Mouse (Mus musculus) forebrain, postnatal 0 days (tissue): ENCODE data around the gene Lair1. TPM values are rescaled to one million over a fixed set of nuclear protein-coding genes. Genes with fewer than 3 reads are reported as not detected.

Experiments
- ATAC-seq: fragments of 200-750 bp; cut with Nextera tagmentation; 2 replicates; pipeline ENCODE4 v1.8.0; 2017; ENCODE audit warnings: mild to moderate bottlenecking, moderate library complexity
- DNase-seq: peaks from one replicate; pipeline ENCODE4 v3.0.0-alpha.2; 2015
- H3K27ac ChIP-seq: fragments of 300-500 bp; sonication (generic); 2 replicates; pipeline ENCODE4 v1.5.1; 2014; ENCODE audit warnings: low read depth, mild to moderate bottlenecking, antibody characterized with exemption, low read length, moderate library complexity, mixed read lengths
- H3K27me3 ChIP-seq: fragments of 300-500 bp; sonication (generic); 2 replicates; pipeline ENCODE4 v1.6.1; 2014; ENCODE audit warnings: mild to moderate bottlenecking, low read length, mixed read lengths; ENCODE audit not compliant: insufficient read depth
- H3K36me3 ChIP-seq: fragments of 300-500 bp; sonication (generic); 2 replicates; pipeline ENCODE4 v1.6.1; 2014; ENCODE audit warnings: mild to moderate bottlenecking, moderate library complexity; ENCODE audit not compliant: insufficient read depth
- H3K4me1 ChIP-seq: fragments of 300-500 bp; sonication (generic); 2 replicates; pipeline ENCODE4 v1.6.1; 2014; ENCODE audit warnings: antibody characterized with exemption; ENCODE audit not compliant: insufficient read depth
- H3K4me2 ChIP-seq: fragments of 300-500 bp; sonication (generic); 2 replicates; pipeline ENCODE4 v1.6.1; 2014; ENCODE audit warnings: low read depth, mild to moderate bottlenecking, moderate library complexity
- H3K4me3 ChIP-seq: fragments of 300-500 bp; sonication (generic); 2 replicates; pipeline ENCODE4 v1.5.1; 2014; ENCODE audit warnings: low read depth, low read length, mixed read lengths
- H3K9ac ChIP-seq: fragments of 300-500 bp; sonication (generic); 2 replicates; pipeline ENCODE4 v1.6.1; 2014; ENCODE audit warnings: mild to moderate bottlenecking
- H3K9me3 ChIP-seq: fragments of 300-500 bp; sonication (generic); 2 replicates; pipeline ENCODE4 v1.6.1; 2016; ENCODE audit warnings: low read length
- CTCF ChIP-seq: sonication (generic); IDR thresholded peaks from 2 replicates; pipeline ENCODE4 v1.5.1; 2016; ENCODE audit warnings: antibody characterized with exemption, control low read depth, low read depth
- WGBS: fragments of 180-500 bp; shearing (Covaris S2); extraction: QIAGEN DNeasy Blood & Tissue Kit; methylation state at CpG from one replicate; pipeline ENCODE4 v1.1.7; 2014; 5-methylcytosine and 5-hydroxymethylcytosine counted together
- polyA plus RNA-seq: library from polyadenylated mRNA; unstranded; fragments of >200 nt; fragmentation: Nextera tagmentation; extraction: Ambion mirVana; gene quantifications from 2 replicates; pipeline ENCODE4 v1.2.1, GENCODE M21; 2015
- total RNA-seq: library from RNA; depleted of rRNA; stranded (reverse); fragments of >200 nt; gene quantifications from 2 replicates; pipeline ENCODE4 v1.2.3, GENCODE M21; 2014; rRNA removed

The Lair1 gene
- total RNA-seq: 2.0 and 3.2 TPM in 2 replicates
- 1.3 and 2.2 TPM in 2 replicates for polyA plus RNA-seq

- H3K4me1 ChIP-seq: no peaks in the 10 kb centered on the region
- no peaks in the 10 kb centered on the region for H3K27me3 ChIP-seq
- TF ChIP-seq CTCF: no peak
- no peak within 1 kb of the TSS for H3K4me2 ChIP-seq
- 80% methylated on average over 2 of the region's 2 CpGs for WGBS
- no peak within 1 kb of the TSS for H3K9ac ChIP-seq
- DNase-seq (no peak), ATAC-seq (no peak)
- H3K27ac ChIP-seq: no peak within 1 kb of the TSS
- no peaks in the 10 kb centered on the region for H3K36me3 ChIP-seq
- H3K9me3 ChIP-seq: no peaks in the 10 kb centered on the region
- H3K4me3 ChIP-seq: no peak within 1 kb of the TSS
Measured at GRCm38 (mm10) chr7:4063013-4063412, at the start of gene Lair1. TSS of gene Lair1 (minus strand) at chr7:4063204.

- no peak overlapping the region for H3K27ac ChIP-seq
- no peaks in the 10 kb centered on the region for H3K27me3 ChIP-seq
- ATAC-seq: peak; percentile 47; the same call in 1 of the 2 replicates
- no peak for TF ChIP-seq CTCF
- no peaks in the 10 kb centered on the region for H3K36me3 ChIP-seq
- H3K9ac ChIP-seq: no peak overlapping the region
- H3K4me3 ChIP-seq: no peak overlapping the region
- no peak for DNase-seq
- H3K9me3 ChIP-seq: no peaks in the 10 kb centered on the region
- no peaks in the 10 kb centered on the region for H3K4me1 ChIP-seq
- no peak overlapping the region for H3K4me2 ChIP-seq
- 18% methylated on average over 3 of the region's 3 CpGs for WGBS
Measured at GRCm38 (mm10) chr7:4111766-4112165, 48.8 kb upstream of the Lair1 start.

- Histone ChIP-seq H3K4me1 (no peaks in the 10 kb centered on the region), H3K27ac (no peak overlapping the region), H3K27me3 (no peaks in the 10 kb centered on the region), H3K36me3 (no peaks in the 10 kb centered on the region), H3K9me3 (no peaks in the 10 kb centered on the region), H3K9ac (no peak overlapping the region), H3K4me2 (no peak overlapping the region), H3K4me3 (no peak overlapping the region)
- DNase-seq (peak; percentile 70), ATAC-seq (no peak)
- WGBS: 14% methylated on average over 4 of the region's 4 CpGs
- TF ChIP-seq CTCF: peak; percentile 84
Measured at GRCm38 (mm10) chr7:4103411-4103810, 40.4 kb upstream of the Lair1 start.

- no peaks in the 10 kb centered on the region for H3K9me3 ChIP-seq
- WGBS: 86% methylated on average over 5 of the region's 5 CpGs
- H3K27ac ChIP-seq: no peak overlapping the region
- no peak for ATAC-seq
- H3K4me3 ChIP-seq: no peak overlapping the region
- no peaks in the 10 kb centered on the region for H3K36me3 ChIP-seq
- TF ChIP-seq CTCF: no peak
- H3K4me2 ChIP-seq: no peak overlapping the region
- no peaks in the 10 kb centered on the region for H3K4me1 ChIP-seq
- no peak overlapping the region for H3K9ac ChIP-seq
- no peak for DNase-seq
- H3K27me3 ChIP-seq: no peaks in the 10 kb centered on the region
Measured at GRCm38 (mm10) chr7:4101144-4101543, 38.1 kb upstream of the Lair1 start.

GRCm38 (mm10) chr7:4098832-4099231 is 35.8 kb upstream of the Lair1 start:
- DNase-seq: no peak
- no peak for TF ChIP-seq CTCF
- H3K9ac ChIP-seq: no peak overlapping the region
- no peak overlapping the region for H3K4me3 ChIP-seq
- no peaks in the 10 kb centered on the region for H3K27me3 ChIP-seq
- H3K4me2 ChIP-seq: no peak overlapping the region
- H3K4me1 ChIP-seq: no peaks in the 10 kb centered on the region
- WGBS: 83% methylated on average over 2 of the region's 2 CpGs
- no peak for ATAC-seq
- H3K36me3 ChIP-seq: no peaks in the 10 kb centered on the region
- no peaks in the 10 kb centered on the region for H3K9me3 ChIP-seq
- no peak overlapping the region for H3K27ac ChIP-seq

- no peak for TF ChIP-seq CTCF
- H3K27me3 ChIP-seq: no peaks in the 10 kb centered on the region
- ATAC-seq (no peak), DNase-seq (no peak)
- H3K4me3 ChIP-seq: no peak overlapping the region
- no peak overlapping the region for H3K27ac ChIP-seq
- no peaks in the 10 kb centered on the region for H3K4me1 ChIP-seq
- WGBS: 82% methylated on average over 2 of the region's 2 CpGs
- H3K9ac ChIP-seq: no peak overlapping the region
- H3K4me2 ChIP-seq: no peak overlapping the region
- H3K9me3 ChIP-seq: no peaks in the 10 kb centered on the region
- H3K36me3 ChIP-seq: no peaks in the 10 kb centered on the region
Measured at GRCm38 (mm10) chr7:4098301-4098700, 35.3 kb upstream of the Lair1 start.

GRCm38 (mm10) chr7:4091170-4091569 is 28.2 kb upstream of the Lair1 start:
- H3K4me3 ChIP-seq: no peak overlapping the region
- H3K9ac ChIP-seq: no peak overlapping the region
- no peaks in the 10 kb centered on the region for H3K9me3 ChIP-seq
- WGBS: 61% methylated on average over 8 of the region's 8 CpGs
- no peak for ATAC-seq
- H3K27me3 ChIP-seq: no peaks in the 10 kb centered on the region
- no peak for TF ChIP-seq CTCF
- H3K36me3 ChIP-seq: no peaks in the 10 kb centered on the region
- H3K4me1 ChIP-seq: no peaks in the 10 kb centered on the region
- no peak for DNase-seq
- H3K4me2 ChIP-seq: no peak overlapping the region
- H3K27ac ChIP-seq: no peak overlapping the region

- no peaks in the 10 kb centered on the region for H3K4me1 ChIP-seq
- H3K27ac ChIP-seq: no peak overlapping the region
- DNase-seq (no peak), ATAC-seq (no peak)
- H3K27me3 ChIP-seq: no peaks in the 10 kb centered on the region
- H3K4me3 ChIP-seq: no peak overlapping the region
- no peak overlapping the region for H3K9ac ChIP-seq
- 87% methylated on average over 2 of the region's 2 CpGs for WGBS
- no peaks in the 10 kb centered on the region for H3K9me3 ChIP-seq
- no peaks in the 10 kb centered on the region for H3K36me3 ChIP-seq
- no peak for TF ChIP-seq CTCF
- H3K4me2 ChIP-seq: no peak overlapping the region
Measured at GRCm38 (mm10) chr7:4088679-4089078, 25.7 kb upstream of the Lair1 start.
